Mouse (Mus musculus) midbrain, embryonic 16.5 days (tissue): Measurements from ENCODE around the gene Scimp. TPM values are rescaled to one million over a fixed set of nuclear protein-coding genes. Genes with fewer than 3 reads are reported as not detected.

Source experiments
- ATAC-seq: fragments of 200-750 bp; cut with Nextera tagmentation; 2 replicates; pipeline ENCODE4 v1.8.0; 2017; ENCODE audit warnings: moderate TSS enrichment
- H3K27ac ChIP-seq: fragments of 300-500 bp; sonication (generic); 2 replicates; pipeline ENCODE4 v1.5.1; 2014; ENCODE audit warnings: mild to moderate bottlenecking, low read length, mixed read lengths
- H3K27me3 ChIP-seq: fragments of 300-500 bp; sonication (generic); 2 replicates; pipeline ENCODE4 v1.6.1; 2014; ENCODE audit warnings: low read depth, low read length, mixed read lengths; ENCODE audit not compliant: control insufficient read depth, insufficient read depth
- H3K36me3 ChIP-seq: fragments of 300-500 bp; sonication (generic); 2 replicates; pipeline ENCODE4 v1.6.1; 2014; ENCODE audit warnings: mild to moderate bottlenecking, low read length, moderate library complexity, mixed read lengths; ENCODE audit not compliant: control insufficient read depth, insufficient read depth
- H3K4me1 ChIP-seq: fragments of 300-500 bp; sonication (generic); 2 replicates; pipeline ENCODE4 v1.6.1; 2014; ENCODE audit warnings: mild to moderate bottlenecking, low read length, mixed read lengths; ENCODE audit not compliant: control insufficient read depth, insufficient read depth
- H3K4me2 ChIP-seq: fragments of 300-500 bp; sonication (generic); 2 replicates; pipeline ENCODE4 v1.6.1; 2014; ENCODE audit warnings: mild to moderate bottlenecking, low read length, mixed read lengths
- H3K4me3 ChIP-seq: fragments of 300-500 bp; sonication (generic); 2 replicates; pipeline ENCODE4 v1.5.1; 2014; ENCODE audit warnings: low read depth, mild to moderate bottlenecking, low read length, moderate library complexity, mixed read lengths
- H3K9ac ChIP-seq: fragments of 300-500 bp; sonication (generic); 2 replicates; pipeline ENCODE4 v1.6.1; 2014; ENCODE audit warnings: low read depth, low read length, mixed read lengths
- H3K9me3 ChIP-seq: fragments of 300-500 bp; sonication (generic); replicated peaks from 2 replicates; pipeline ENCODE4 v1.6.1; 2014; ENCODE audit warnings: mild to moderate bottlenecking, low read length, mixed read lengths; ENCODE audit not compliant: control insufficient read depth, poor library complexity, severe bottlenecking
- WGBS: fragments of 180-500 bp; shearing (Covaris S2); extraction: QIAGEN DNeasy Blood & Tissue Kit; methylation state at CpG from one replicate; pipeline ENCODE4 v1.1.7; 2014; 5-methylcytosine and 5-hydroxymethylcytosine counted together
- polyA plus RNA-seq: library from polyadenylated mRNA; unstranded; fragments of >200 nt; fragmentation: Nextera tagmentation; extraction: Ambion mirVana; gene quantifications from 2 replicates; pipeline ENCODE4 v1.2.1, GENCODE M21; 2015

The Scimp gene
- polyA plus RNA-seq, 1 experiment from 2014 or later = not detected

- Histone ChIP-seq H3K9me3 (no peaks in the 10 kb centered on the region), H3K4me2 (no peak overlapping the region), H3K27me3 (no peaks in the 10 kb centered on the region), H3K9ac (no peak overlapping the region), H3K4me1 (no peaks in the 10 kb centered on the region), H3K36me3 (no peaks in the 10 kb centered on the region), H3K27ac (no peak overlapping the region), H3K4me3 (no peak overlapping the region)
- ATAC-seq = no peak
- 77% methylated on average over 4 of the region's 4 CpGs for WGBS
These were observed 4.4 kb upstream of the Scimp start for GRCm38 (mm10) chr11:70816770-70817169.

- Histone ChIP-seq H3K36me3 (no peaks in the 10 kb centered on the region), H3K4me3 (no peak overlapping the region), H3K27ac (no peak overlapping the region), H3K4me2 (no peak overlapping the region), H3K4me1 (no peaks in the 10 kb centered on the region), H3K9ac (no peak overlapping the region), H3K9me3 (no peaks in the 10 kb centered on the region), H3K27me3 (no peaks in the 10 kb centered on the region)
- ATAC-seq = no peak
- WGBS = 29% methylated on average over 6 of the region's 6 CpGs
These were observed 3.2 kb upstream of the Scimp start for GRCm38 (mm10) chr11:70815498-70816078.

GRCm38 (mm10) chr11:70815071-70815470 lies 2.7 kb upstream of the Scimp start:
- no peaks in the 10 kb centered on the region for H3K9me3 ChIP-seq
- no peaks in the 10 kb centered on the region for H3K36me3 ChIP-seq
- no peak overlapping the region for H3K27ac ChIP-seq
- H3K9ac ChIP-seq = no peak overlapping the region
- WGBS = 83% methylated on average over 8 of the region's 8 CpGs
- H3K4me1 ChIP-seq = no peaks in the 10 kb centered on the region
- no peak for ATAC-seq
- H3K4me2 ChIP-seq = no peak overlapping the region
- no peak overlapping the region for H3K4me3 ChIP-seq
- H3K27me3 ChIP-seq = no peaks in the 10 kb centered on the region

- no peaks in the 10 kb centered on the region for H3K27me3 ChIP-seq
- WGBS = 68% methylated on average over 13 of the region's 13 CpGs
- no peaks in the 10 kb centered on the region for H3K4me1 ChIP-seq
- no peaks in the 10 kb centered on the region for H3K9me3 ChIP-seq
- no peak overlapping the region for H3K4me2 ChIP-seq
- no peaks in the 10 kb centered on the region for H3K36me3 ChIP-seq
- no peak overlapping the region for H3K9ac ChIP-seq
- H3K4me3 ChIP-seq = no peak overlapping the region
- no peak overlapping the region for H3K27ac ChIP-seq
- ATAC-seq = no peak
These were observed 730 bp downstream of the Scimp start for GRCm38 (mm10) chr11:70811471-70812240.

GRCm38 (mm10) chr11:70811041-70811440 lies 1.3 kb downstream of the Scimp start:
- no peak overlapping the region for H3K4me2 ChIP-seq
- no peak for ATAC-seq
- no peaks in the 10 kb centered on the region for H3K4me1 ChIP-seq
- 79% methylated on average over 5 of the region's 5 CpGs for WGBS
- no peaks in the 10 kb centered on the region for H3K36me3 ChIP-seq
- no peaks in the 10 kb centered on the region for H3K9me3 ChIP-seq
- no peak overlapping the region for H3K27ac ChIP-seq
- no peaks in the 10 kb centered on the region for H3K27me3 ChIP-seq
- no peak overlapping the region for H3K4me3 ChIP-seq
- no peak overlapping the region for H3K9ac ChIP-seq

GRCm38 (mm10) chr11:70809011-70809410 lies 3.4 kb downstream of the Scimp start:
- H3K9me3 ChIP-seq = no peaks in the 10 kb centered on the region
- H3K27me3 ChIP-seq = no peaks in the 10 kb centered on the region
- no peak overlapping the region for H3K27ac ChIP-seq
- H3K36me3 ChIP-seq = no peaks in the 10 kb centered on the region
- WGBS = 20% methylated on average over 1 of the region's 1 CpGs
- ATAC-seq = no peak
- no peaks in the 10 kb centered on the region for H3K4me1 ChIP-seq
- no peak overlapping the region for H3K4me2 ChIP-seq
- no peak overlapping the region for H3K4me3 ChIP-seq
- H3K9ac ChIP-seq = no peak overlapping the region

GRCm38 (mm10) chr11:70808101-70808500 lies 4.3 kb downstream of the Scimp start:
- Histone ChIP-seq H3K36me3 (no peaks in the 10 kb centered on the region), H3K4me1 (no peaks in the 10 kb centered on the region), H3K27ac (no peak overlapping the region), H3K9ac (no peak overlapping the region), H3K27me3 (no peaks in the 10 kb centered on the region), H3K4me3 (no peak overlapping the region), H3K4me2 (no peak overlapping the region), H3K9me3 (no peaks in the 10 kb centered on the region)
- WGBS = 65% methylated on average over 3 of the region's 3 CpGs
- ATAC-seq = no peak

- H3K9ac ChIP-seq = no peak overlapping the region
- no peaks in the 10 kb centered on the region for H3K4me1 ChIP-seq
- no peak overlapping the region for H3K4me2 ChIP-seq
- no peak overlapping the region for H3K27ac ChIP-seq
- no peak overlapping the region for H3K4me3 ChIP-seq
- 93% methylated on average over 4 of the region's 4 CpGs for WGBS
- no peak for ATAC-seq
- H3K9me3 ChIP-seq = no peaks in the 10 kb centered on the region
- H3K27me3 ChIP-seq = no peaks in the 10 kb centered on the region
- no peaks in the 10 kb centered on the region for H3K36me3 ChIP-seq
These were observed 4.8 kb downstream of the Scimp start for GRCm38 (mm10) chr11:70807630-70808029.

GRCm38 (mm10) chr11:70806697-70807096 lies 5.7 kb downstream of the Scimp start:
- no peaks in the 10 kb centered on the region for H3K4me1 ChIP-seq
- no peaks in the 10 kb centered on the region for H3K36me3 ChIP-seq
- ATAC-seq = no peak
- H3K27me3 ChIP-seq = no peaks in the 10 kb centered on the region
- H3K9ac ChIP-seq = no peak overlapping the region
- WGBS = 79% methylated on average over 4 of the region's 4 CpGs
- no peak overlapping the region for H3K27ac ChIP-seq
- H3K4me2 ChIP-seq = no peak overlapping the region
- H3K9me3 ChIP-seq = no peaks in the 10 kb centered on the region
- H3K4me3 ChIP-seq = no peak overlapping the region
